Mouse (Mus musculus): ENCODE results near the gene Olfr295. TPM values are rescaled to one million over a fixed set of nuclear protein-coding genes. Genes with fewer than 3 reads are reported as not detected.

Gene Olfr295
- polyA plus RNA-seq (2012), result not detected in 2 replicates

DNA sequence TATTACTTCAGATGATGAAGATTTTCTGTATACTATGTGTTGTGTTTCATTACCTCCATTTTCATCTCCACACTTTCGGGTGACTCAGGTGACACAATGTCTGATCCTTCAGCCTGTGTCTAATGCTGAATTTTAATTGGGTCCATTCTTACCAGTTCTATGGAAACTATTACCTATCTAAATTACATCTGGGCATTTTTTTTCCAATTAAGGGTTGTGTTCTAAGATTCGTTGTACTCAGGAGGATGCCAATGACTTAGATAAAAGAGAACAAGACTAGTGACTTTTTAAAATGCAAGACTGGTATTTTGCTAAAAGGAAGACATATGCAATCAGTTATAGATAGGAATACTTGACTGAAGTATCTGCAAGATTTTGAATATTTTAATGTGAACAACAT is at the start of gene Olfr295:
Olfr295 (plus strand) TSS at position 301 of the 400 bp plus-strand sequence.
- TF ChIP-seq GATA1 (IDR thresholded peaks at IDR 0.05; ENCODE audit: low read length), result no peak

GRCm38 (mm10) chr7:86616543-86616942 is 32.9 kb downstream of the Olfr295 start, which contains the start of gene Olfr294:
Gene Olfr294 (minus strand): TSS chr7:86616643.
- TF ChIP-seq GATA1 (IDR thresholded peaks at IDR 0.05; ENCODE audit: low read length), result no peak

Other genes starting within 250 kb of the Olfr295 start
- not detected in 2 replicates for gene Olfr307, start 246.3 kb upstream of the Olfr295 start, polyA plus RNA-seq (2012)
- gene Olfr305, start 216.9 kb upstream of the Olfr295 start, polyA plus RNA-seq (2012), result not detected in 2 replicates
- gene Olfr304, start 197.2 kb upstream of the Olfr295 start, polyA plus RNA-seq (2012), result not detected in 2 replicates
- not detected in 2 replicates for gene Olfr303, start 186.1 kb upstream of the Olfr295 start, polyA plus RNA-seq (2012)
- not detected in 2 replicates for gene Olfr301, start 180.0 kb upstream of the Olfr295 start, polyA plus RNA-seq (2012)
- not detected in 2 replicates for gene Olfr299, start 123.9 kb upstream of the Olfr295 start, polyA plus RNA-seq (2012)
- not detected in 2 replicates for gene Olfr298, start 91.4 kb upstream of the Olfr295 start, polyA plus RNA-seq (2012)
- gene Olfr297, start 63.9 kb upstream of the Olfr295 start, polyA plus RNA-seq (2012), result not detected in 2 replicates
- not detected in 2 replicates for gene Olfr294, start 32.8 kb downstream of the Olfr295 start, polyA plus RNA-seq (2012)
- gene Olfr293, start 65.2 kb downstream of the Olfr295 start, polyA plus RNA-seq (2012), result not detected in 2 replicates
- not detected in 2 replicates for gene Olfr292, start 104.5 kb downstream of the Olfr295 start, polyA plus RNA-seq (2012)
- gene Folh1, start 192.1 kb downstream of the Olfr295 start, polyA plus RNA-seq (2012), result not detected in 2 replicates
- not detected in 2 replicates for gene Vmn2r77, start 211.2 kb downstream of the Olfr295 start, polyA plus RNA-seq (2012)